Mouse (Mus musculus) heart, adult 2 months (tissue): ENCODE data around the gene Spata6. TPM values are rescaled to one million over a fixed set of nuclear protein-coding genes. Genes with fewer than 3 reads are reported as not detected.

Source experiments
- DNase-seq, 2 experiments: peaks; one replicate each; pipeline ENCODE4 v3.0.0; 2021
- H3K27ac ChIP-seq: fragments of 200-600 bp; 2 replicates; pipeline ENCODE4 v1.8.1; 2022
- H3K27me3 ChIP-seq: fragments of 200-500 bp; 2 replicates; pipeline ENCODE4 v1.6.1; 2012; ENCODE audit warnings: mild to moderate bottlenecking, low read length, inconsistent platforms, mixed read lengths; ENCODE audit not compliant: control insufficient read depth, insufficient read depth
- H3K36me3 ChIP-seq: fragments of 200-500 bp; 2 replicates; pipeline ENCODE4 v1.6.1; 2012; ENCODE audit warnings: low read length, inconsistent platforms; ENCODE audit not compliant: control insufficient read depth, insufficient read depth
- H3K4me1 ChIP-seq: fragments of 200-500 bp; 2 replicates; pipeline ENCODE4 v1.6.1; 2011; ENCODE audit warnings: low read length; ENCODE audit not compliant: control insufficient read depth, insufficient read depth
- H3K4me3 ChIP-seq: fragments of 200-600 bp; 2 replicates; pipeline ENCODE4 v1.8.1; 2022
- H3K79me2 ChIP-seq: fragments of 200-500 bp; replicated peaks from 2 replicates; pipeline ENCODE4 v1.6.1; 2012; ENCODE audit warnings: mild to moderate bottlenecking, inconsistent platforms, low read length, moderate library complexity, mixed read lengths; ENCODE audit not compliant: control insufficient read depth, insufficient read depth
- H3K9ac ChIP-seq: fragments of 200-500 bp; 2 replicates; pipeline ENCODE4 v1.6.1; 2012; ENCODE audit warnings: low read depth, mild to moderate bottlenecking, control low read depth, inconsistent platforms, low read length, mixed read lengths
- CTCF ChIP-seq: fragments of 200-600 bp; IDR thresholded peaks from 2 replicates; pipeline ENCODE4 v1.8.1; 2022; ENCODE audit warnings: antibody characterized with exemption, mild to moderate bottlenecking, moderate library complexity
- EP300 ChIP-seq: fragments of 200-500 bp; IDR thresholded peaks from 2 replicates; pipeline ENCODE4 v1.6.1; 2011; ENCODE audit warnings: low read depth, low read length, control low read depth; ENCODE audit not compliant: insufficient read depth
- POLR2A ChIP-seq: fragments of 200-500 bp; IDR thresholded peaks from 2 replicates; pipeline ENCODE4 v1.6.1; 2011; ENCODE audit warnings: mild to moderate bottlenecking, low read depth, low read length, control low read depth; ENCODE audit not compliant: insufficient read depth
- WGBS: fragments of 180-500 bp; shearing (Covaris S2); methylation state at CpG from one replicate; pipeline ENCODE4 v1.1.7; 2018; 5-methylcytosine and 5-hydroxymethylcytosine counted together
- intact Hi-C: fragments of 180-260 bp; cut with DNase I; formaldehyde crosslinking; loops from one replicate; pipeline ENCODE4 v1.15.1; 2025
- polyA plus RNA-seq: library from polyadenylated mRNA; depleted of rRNA; stranded (reverse); fragments of >200 nt; gene quantifications from 2 replicates; pipeline ENCODE4 v1.2.3, GENCODE M21; 2012
- total RNA-seq, 2 experiments: library from RNA; stranded (reverse); gene quantifications; 2 replicates each; pipeline ENCODE4 v1.2.3; 2021

Gene Spata6
- total and polyA plus RNA-seq, 3 experiments, result 5.4 to 7.6 (median 7.3) TPM

DNA sequence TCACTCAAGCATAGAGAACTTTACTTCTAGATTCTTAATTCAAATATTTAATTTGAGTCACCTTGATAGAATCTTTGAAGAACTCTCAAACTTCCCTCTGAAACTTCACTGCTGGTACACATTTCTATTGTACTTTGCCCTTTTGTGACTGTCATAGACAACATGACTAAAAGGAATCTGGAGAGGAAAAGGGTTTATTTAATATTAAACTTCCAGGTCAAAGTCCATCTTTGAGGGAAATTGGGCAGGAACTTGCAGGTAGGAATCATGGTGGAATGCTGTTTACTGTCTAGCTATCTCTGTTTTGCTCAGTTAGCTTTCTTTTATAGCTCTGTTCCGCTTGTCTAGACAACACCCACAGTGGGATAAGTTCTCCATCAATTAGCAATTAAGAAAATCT, 17.8 kb downstream of the Spata6 start:
- Histone ChIP-seq H3K9ac (no peak overlapping the region), H3K4me1 (peaks cover 1% of the 10 kb centered on the region; the same call in 1 of the 2 replicates)
- intact Hi-C loops, result no loop called here

DNA sequence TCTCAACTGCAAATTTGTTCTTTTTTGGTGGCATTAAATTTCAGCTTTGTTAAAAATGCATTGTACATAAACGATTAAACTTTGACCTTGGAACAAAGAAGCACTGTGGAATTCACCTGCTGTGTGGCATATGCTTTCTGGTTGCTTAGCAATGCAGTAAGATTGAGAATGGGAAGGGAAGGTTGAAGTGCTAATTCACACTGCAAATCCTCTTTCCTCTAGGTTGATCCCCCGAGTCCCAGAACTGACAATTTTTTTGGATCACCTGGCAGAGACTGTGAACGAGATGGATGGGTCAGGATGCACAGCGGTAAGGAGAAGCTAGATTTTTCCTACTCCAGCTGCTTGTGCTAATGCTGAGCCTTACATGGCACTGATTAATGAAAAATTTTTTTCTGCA, 60.7 kb downstream of the Spata6 start:
- H3K27me3 ChIP-seq, result no peaks in the 10 kb centered on the region
- no peaks in the 10 kb centered on the region; the same call in 1 of the 2 replicates for H3K36me3 ChIP-seq
- 86% methylated on average over 4 of the region's 4 CpGs for WGBS
- H3K4me1 ChIP-seq, result no peaks in the 10 kb centered on the region
- no peak for TF ChIP-seq EP300
- H3K9ac ChIP-seq, result no peak overlapping the region
- DNase-seq, result no peak
- no peak overlapping the region for H3K4me3 ChIP-seq
- intact Hi-C loops, result no loop called here
- H3K79me2 ChIP-seq, result no peaks in the 10 kb centered on the region
- no peak overlapping the region for H3K27ac ChIP-seq

More for the DNA sequence above, 17.8 kb downstream of the Spata6 start:
- Histone ChIP-seq H3K27me3 (no peaks in the 10 kb centered on the region), H3K79me2 (no peaks in the 10 kb centered on the region), H3K36me3 (peaks cover 2% of the 10 kb centered on the region; the same call in 1 of the 2 replicates), H3K4me3 (no peak overlapping the region), H3K27ac (no peak overlapping the region)
- WGBS, result 86% methylated on average over 1 of the region's 1 CpGs
- TF ChIP-seq CTCF (no peak), EP300 (no peak), POLR2A (no peak)
- no peak for DNase-seq

DNA sequence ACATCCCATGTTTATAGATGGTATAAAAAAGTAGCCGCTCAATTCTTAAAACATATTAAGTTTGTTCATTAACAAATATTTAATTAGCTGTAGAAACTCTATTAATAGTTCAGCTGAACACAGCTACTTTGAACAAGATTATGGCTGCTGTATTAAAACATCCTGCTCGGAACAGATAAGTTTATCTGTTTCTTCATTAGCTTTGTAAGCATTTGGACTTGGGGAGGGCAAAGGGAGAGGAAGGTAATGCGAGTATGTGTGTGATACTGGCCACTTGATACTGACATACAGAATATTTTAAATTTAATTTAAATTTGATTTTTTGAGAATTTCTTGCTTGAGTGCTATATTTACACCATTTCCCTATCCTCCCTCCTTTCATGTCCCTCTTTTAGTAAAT, 80.1 kb downstream of the Spata6 start:
- Histone ChIP-seq H3K27ac (no peak overlapping the region), H3K4me3 (no peak overlapping the region), H3K27me3 (no peaks in the 10 kb centered on the region), H3K36me3 (no peaks in the 10 kb centered on the region), H3K9ac (no peak overlapping the region), H3K4me1 (no peaks in the 10 kb centered on the region), H3K79me2 (no peaks in the 10 kb centered on the region)
- DNase-seq, result no peak
- TF ChIP-seq EP300 (no peak), CTCF (no peak), POLR2A (no peak)
- WGBS, result 89% methylated on average over 3 of the region's 3 CpGs
- intact Hi-C loops, result no loop called here

DNA sequence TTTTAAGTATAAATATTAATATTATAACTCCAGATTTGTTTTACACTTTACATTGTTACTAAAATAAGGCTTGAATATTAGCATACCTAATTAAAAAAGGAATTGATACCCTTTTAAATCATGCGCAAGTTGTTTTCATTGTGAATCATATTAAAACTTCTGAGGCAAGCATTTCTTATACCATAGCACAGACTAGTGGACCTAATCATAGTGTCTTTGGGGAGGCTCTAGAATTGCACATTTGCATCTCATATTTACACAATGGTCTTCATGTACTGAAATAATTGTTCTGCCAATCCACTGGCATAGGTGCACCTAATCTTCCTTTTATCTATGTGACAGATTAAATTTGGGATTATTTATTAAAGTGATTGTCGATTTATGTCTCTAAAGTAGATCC, 83.4 kb downstream of the Spata6 start:
- no peak overlapping the region for H3K4me3 ChIP-seq
- H3K36me3 ChIP-seq, result no peaks in the 10 kb centered on the region
- 89% methylated on average over 2 of the region's 2 CpGs for WGBS
- H3K27me3 ChIP-seq, result no peaks in the 10 kb centered on the region
- no peak for DNase-seq
- no peak overlapping the region for H3K27ac ChIP-seq
- H3K4me1 ChIP-seq, result no peaks in the 10 kb centered on the region
- intact Hi-C loops, result no loop called here
- H3K79me2 ChIP-seq, result no peaks in the 10 kb centered on the region
- TF ChIP-seq CTCF (peak; percentile 42), EP300 (no peak)
- no peak overlapping the region for H3K9ac ChIP-seq

DNA sequence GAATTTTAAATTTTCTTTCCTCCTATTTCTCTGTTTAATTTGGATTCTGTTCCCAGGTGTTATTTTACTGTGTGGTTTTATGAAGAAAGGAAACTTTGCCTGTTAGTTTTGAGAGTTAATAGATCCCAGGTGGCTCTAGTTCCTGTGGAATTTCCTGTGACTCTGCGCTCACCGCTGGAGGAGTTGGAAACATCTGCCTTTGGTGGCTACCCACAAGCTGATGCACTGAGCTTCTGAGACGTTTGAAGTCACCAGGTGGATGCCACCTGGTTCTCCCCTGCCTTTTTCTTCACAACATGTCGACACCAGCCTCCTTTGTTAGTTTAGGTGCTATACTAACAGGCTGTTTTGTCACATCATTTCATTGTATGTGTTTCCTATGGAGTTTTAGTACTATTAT, 97.7 kb downstream of the Spata6 start:
- Histone ChIP-seq H3K27me3 (no peaks in the 10 kb centered on the region), H3K4me1 (no peaks in the 10 kb centered on the region), H3K36me3 (no peaks in the 10 kb centered on the region), H3K4me3 (no peak overlapping the region), H3K27ac (no peak overlapping the region), H3K79me2 (no peaks in the 10 kb centered on the region), H3K9ac (no peak overlapping the region)
- WGBS, result 39% methylated on average over 4 of the region's 4 CpGs
- TF ChIP-seq POLR2A (no peak), EP300 (no peak), CTCF (no peak)
- intact Hi-C loops, result no loop called here
- DNase-seq, result no peak

DNA sequence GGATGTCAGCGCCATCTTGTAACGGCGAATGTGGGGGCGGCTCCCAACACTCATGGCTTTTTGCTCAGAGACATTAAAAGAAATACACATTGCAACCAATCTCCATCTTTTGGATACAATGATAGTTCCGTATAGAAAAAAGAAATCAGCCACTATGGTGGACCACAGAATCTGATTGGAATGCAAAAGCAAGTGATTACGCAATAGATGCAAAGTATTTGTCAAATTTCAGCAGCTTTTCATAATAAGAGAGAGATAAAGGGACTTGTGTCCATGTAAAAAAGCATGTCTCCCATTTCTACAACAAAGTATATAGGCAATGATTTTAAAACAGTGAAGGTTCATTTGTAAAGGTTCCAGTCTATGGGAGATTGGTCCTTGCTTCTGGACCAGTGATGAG, 119.1 kb downstream of the Spata6 start:
- H3K9ac ChIP-seq, result no peak overlapping the region
- TF ChIP-seq EP300 (no peak), POLR2A (no peak), CTCF (no peak)
- H3K27me3 ChIP-seq, result no peaks in the 10 kb centered on the region
- no peaks in the 10 kb centered on the region for H3K36me3 ChIP-seq
- intact Hi-C loops, result no loop called here
- no peak overlapping the region for H3K4me3 ChIP-seq
- H3K27ac ChIP-seq, result no peak overlapping the region
- no peak for DNase-seq
- WGBS, result 93% methylated on average over 6 of the region's 6 CpGs
- no peaks in the 10 kb centered on the region for H3K79me2 ChIP-seq
- H3K4me1 ChIP-seq, result no peaks in the 10 kb centered on the region
